ENCODE assay signal across 9 mouse cellular contexts in the genomic region with DNA sequence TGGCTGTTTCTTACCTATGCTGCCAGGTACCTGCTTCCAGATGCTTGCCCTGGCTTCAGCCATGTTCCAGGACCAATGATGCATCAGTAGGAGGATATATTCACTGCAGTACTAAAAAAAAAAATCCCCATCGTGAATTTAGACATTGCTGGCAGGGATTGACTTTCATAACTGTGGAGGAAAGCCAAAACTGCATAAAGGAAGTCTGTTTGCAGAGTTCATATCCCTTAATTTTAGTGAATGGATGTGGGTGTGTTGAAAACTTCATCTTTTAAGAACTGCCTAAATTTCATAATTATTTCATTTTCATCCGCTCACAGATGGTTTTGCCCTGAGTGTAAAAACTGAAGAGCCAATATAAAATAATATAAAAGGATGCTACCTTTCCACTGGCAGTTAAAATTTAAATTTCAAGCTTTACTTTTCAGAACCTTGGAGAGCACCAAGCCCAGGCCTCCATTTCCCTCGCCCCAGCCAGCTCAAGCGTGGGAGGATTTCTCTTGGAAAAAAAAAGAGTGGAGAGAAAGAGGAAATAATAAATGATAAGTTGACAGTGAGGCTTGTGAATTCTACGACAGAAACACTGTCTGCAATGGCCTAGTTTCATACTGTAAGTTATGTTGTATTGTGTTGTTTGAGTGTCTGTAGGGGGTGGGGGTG. TPM values are rescaled to one million over a fixed set of nuclear protein-coding genes. Genes with fewer than 3 reads are reported as not detected.
DNase-seq lines count a peak whose midpoint lies in the region.
"Had no signal": no experiment of that assay in that cellular context is flagged by ENCODE, and none has a peak within 500 bp of the region (broad histone marks: within the 10 kb centered on the region; RNA-seq: fewer than 3 reads in every experiment).

No protein-coding gene starts in this region.

- WGBS in heart, embryonic 10.5 days: 17% methylated on average over 5 of the region's 5 CpGs

- peak; percentile 31 for DNase-seq in heart, postnatal 4 days
- no peak for DNase-seq in heart, embryonic 10.5 days (ENCODE audit: low spot score)
- peak; percentile 7 for DNase-seq in ovary, postnatal 14 days (ENCODE audit: low spot score)
- no peak for DNase-seq in ovary, adult 18-20 months (ENCODE audit: low spot score)
- DNase-seq in embryo, embryonic 11 days: peak; percentile 74
- DNase-seq in right cerebral cortex, postnatal 10 days (ENCODE audit: low spot score in 2 of 2): peak; percentile 44 to 55
- no peak for DNase-seq in gastrocnemius, postnatal 36 days
- no peak for DNase-seq in gastrocnemius, postnatal 10 days

- no peaks in the 10 kb centered on the region for H3K27me3 ChIP-seq in heart, embryonic 10.5 days (ENCODE audit: insufficient read depth, poor library complexity, severe bottlenecking)
- H3K27me3 ChIP-seq: heart, embryonic 15.5 days had no signal

- H3K36me3 ChIP-seq in heart, embryonic 10.5 days: no peaks in the 10 kb centered on the region
- H3K36me3 ChIP-seq: heart, embryonic 15.5 days had no signal

- H3K9me3 ChIP-seq in heart, embryonic 10.5 days: no peaks in the 10 kb centered on the region
- H3K9me3 ChIP-seq: heart, embryonic 15.5 days had no signal

- no peak overlapping the region for H3K27ac ChIP-seq in heart, embryonic 10.5 days
- H3K27ac ChIP-seq: heart, embryonic 15.5 days had no signal

- no peaks in the 10 kb centered on the region for H3K4me1 ChIP-seq in heart, embryonic 10.5 days
- H3K4me1 ChIP-seq: heart, embryonic 15.5 days had no signal

- H3K4me3 ChIP-seq in heart, embryonic 10.5 days: no peak overlapping the region
- H3K4me3 ChIP-seq: heart, embryonic 15.5 days had no signal

- intact Hi-C loops in gastrocnemius, postnatal 36 days (cut with DNase I): no loop called here

RNA-seq across cellular contexts. Expression of a gene that starts 50.3 kb away (rescaled TPM):
- total RNA-seq in heart, postnatal 4 days (2021): 10 to 100 TPM; 33.3 to 34.4 TPM
- polyA plus RNA-seq in heart, embryonic 10.5 days (2016; fragmentation: Nextera tagmentation; extraction: Ambion mirVana): 5.7 and 6.1 TPM in 2 replicates
- 10 to 100 TPM in 1 of 2 experiments, 1 to 10 TPM in 1; 9.5 to 10.5 TPM for total RNA-seq in gastrocnemius, postnatal 36 days (2021)
- 10 to 100 TPM; 19.2 to 24.3 TPM for total RNA-seq in gastrocnemius, postnatal 10 days (2021)

Comparison
In these comparisons a context has a peak if more than half of its experiments do, and no peak if none do; other contexts are left out.
1. DNase-seq: peak in heart, postnatal 4 days (single experiment), ovary, postnatal 14 days (single experiment), embryo, embryonic 11 days (single experiment) and right cerebral cortex, postnatal 10 days (2 of 2); none in heart, embryonic 10.5 days (single experiment), ovary, adult 18-20 months (single experiment), gastrocnemius, postnatal 36 days (0 of 2) and gastrocnemius, postnatal 10 days (single experiment).